Mouse (Mus musculus) liver, embryonic 13.5 days (tissue): ENCODE results near the gene Gdf3. TPM values are rescaled to one million over a fixed set of nuclear protein-coding genes. Genes with fewer than 3 reads are reported as not detected.
A peak's percentile ranks its signal among the peaks of the same experiment; 100 is the strongest.

ENCODE experiments used
- ATAC-seq: fragments of 200-750 bp; cut with Nextera tagmentation; 2 replicates; pipeline ENCODE4 v1.8.0; 2017; ENCODE audit warnings: low read depth, mild to moderate bottlenecking, moderate number of reproducible peaks, moderate library complexity
- DNase-seq: peaks from one replicate; pipeline ENCODE4 v3.0.0; 2022
- H3K27ac ChIP-seq: fragments of 300-500 bp; sonication (generic); 2 replicates; pipeline ENCODE4 v1.5.1; 2015; ENCODE audit warnings: moderate library complexity, mild to moderate bottlenecking, inconsistent platforms
- H3K27me3 ChIP-seq: fragments of 300-500 bp; sonication (generic); 2 replicates; pipeline ENCODE4 v1.6.1; 2015; ENCODE audit warnings: mild to moderate bottlenecking, inconsistent platforms
- H3K36me3 ChIP-seq: fragments of 300-500 bp; sonication (generic); 2 replicates; pipeline ENCODE4 v1.6.1; 2015; ENCODE audit warnings: mild to moderate bottlenecking, inconsistent platforms
- H3K4me1 ChIP-seq: fragments of 300-500 bp; sonication (generic); replicated peaks from 2 replicates; pipeline ENCODE4 v1.6.1; 2015; ENCODE audit warnings: inconsistent platforms
- H3K4me2 ChIP-seq: fragments of 300-500 bp; sonication (generic); 2 replicates; pipeline ENCODE4 v1.6.1; 2015; ENCODE audit warnings: inconsistent platforms, mild to moderate bottlenecking, moderate library complexity
- H3K4me3 ChIP-seq: fragments of 300-500 bp; sonication (generic); replicated peaks from 2 replicates; pipeline ENCODE4 v1.5.1; 2015; ENCODE audit warnings: mild to moderate bottlenecking, inconsistent platforms
- H3K9ac ChIP-seq: fragments of 300-500 bp; sonication (generic); 2 replicates; pipeline ENCODE4 v1.6.1; 2015; ENCODE audit warnings: mild to moderate bottlenecking, inconsistent platforms
- H3K9me3 ChIP-seq: fragments of 300-500 bp; sonication (generic); replicated peaks from 2 replicates; pipeline ENCODE4 v1.6.1; 2016; ENCODE audit warnings: inconsistent platforms
- WGBS: fragments of 180-500 bp; shearing (Covaris S2); methylation state at CpG from one replicate; pipeline ENCODE4 v1.1.7; 2015; ENCODE audit not compliant: insufficient replicate concordance; 5-methylcytosine and 5-hydroxymethylcytosine counted together
- polyA plus RNA-seq: library from polyadenylated mRNA; unstranded; fragments of >200 nt; fragmentation: Nextera tagmentation; extraction: Ambion mirVana; gene quantifications from 2 replicates; pipeline ENCODE4 v1.2.1, GENCODE M21; 2015

Gene Gdf3
- polyA plus RNA-seq, 1 experiment from 2014 or later, result 5.6 TPM

- Histone ChIP-seq H3K4me1 (0 out of 2 replicates have a peak, but pooled peaks cover 6% of the 10 kb centered on the region), H3K36me3 (no peaks in the 10 kb centered on the region), H3K4me2 (peak within 1 kb of the TSS; percentile 52), H3K9ac (no peak within 1 kb of the TSS), H3K9me3 (no peaks in the 10 kb centered on the region), H3K27ac (no peak within 1 kb of the TSS), H3K4me3 (peak within 1 kb of the TSS; percentile 31; the same call in 1 of the 2 replicates), H3K27me3 (peaks cover 19% of the 10 kb centered on the region)
- 68% methylated on average over 8 of the region's 8 CpGs for WGBS
- ATAC-seq (no peak), DNase-seq (no peak)
Observed at GRCm38 (mm10) chr6:122626110-122626509, 16.2 kb upstream of the Gdf3 start, which contains the start of gene Dppa3. TSS of gene Dppa3 (plus strand) at chr6:122626410.

- Histone ChIP-seq H3K36me3 (no peaks in the 10 kb centered on the region), H3K27ac (no peak overlapping the region), H3K4me3 (no peak overlapping the region), H3K4me1 (0 out of 2 replicates have a peak, but pooled peaks cover 6% of the 10 kb centered on the region), H3K9ac (no peak overlapping the region), H3K4me2 (no peak overlapping the region), H3K9me3 (no peaks in the 10 kb centered on the region), H3K27me3 (peaks cover 19% of the 10 kb centered on the region)
- DNase-seq, result no peak
- 54% methylated on average over 4 of the region's 4 CpGs for WGBS
- ATAC-seq, result no peak
Observed at GRCm38 (mm10) chr6:122625156-122625555, 15.3 kb upstream of the Gdf3 start.

- H3K36me3 ChIP-seq, result no peaks in the 10 kb centered on the region
Observed at GRCm38 (mm10) chr6:122624480-122624879, 14.6 kb upstream of the Gdf3 start.

GRCm38 (mm10) chr6:122621066-122621465, 11.2 kb upstream of the Gdf3 start:
- H3K36me3 ChIP-seq, result no peaks in the 10 kb centered on the region
- WGBS, result 85% methylated on average over 6 of the region's 6 CpGs
- DNase-seq, result no peak

More at GRCm38 (mm10) chr6:122624480-122624879, 14.6 kb upstream of the Gdf3 start:
- Histone ChIP-seq H3K4me2 (no peak overlapping the region), H3K27ac (no peak overlapping the region), H3K27me3 (peaks cover 19% of the 10 kb centered on the region), H3K9me3 (no peaks in the 10 kb centered on the region), H3K4me3 (no peak overlapping the region), H3K4me1 (0 out of 2 replicates have a peak, but pooled peaks cover 6% of the 10 kb centered on the region), H3K9ac (no peak overlapping the region)
- no peak for DNase-seq
- no peak for ATAC-seq
- WGBS, result 42% methylated on average over 5 of the region's 5 CpGs

GRCm38 (mm10) chr6:122616022-122616421, 6.1 kb upstream of the Gdf3 start:
- Histone ChIP-seq H3K9me3 (no peaks in the 10 kb centered on the region), H3K9ac (no peak overlapping the region), H3K4me3 (no peak overlapping the region), H3K4me2 (no peak overlapping the region), H3K27ac (no peak overlapping the region), H3K4me1 (no peaks in the 10 kb centered on the region), H3K27me3 (no peaks in the 10 kb centered on the region), H3K36me3 (no peaks in the 10 kb centered on the region)
- DNase-seq (no peak), ATAC-seq (no peak)
- WGBS, result 38% methylated on average over 3 of the region's 3 CpGs

More at GRCm38 (mm10) chr6:122621066-122621465, 11.2 kb upstream of the Gdf3 start:
- ATAC-seq, result no peak
- Histone ChIP-seq H3K9ac (no peak overlapping the region), H3K4me3 (no peak overlapping the region), H3K27ac (no peak overlapping the region), H3K9me3 (no peaks in the 10 kb centered on the region), H3K4me2 (no peak overlapping the region), H3K4me1 (no peaks in the 10 kb centered on the region), H3K27me3 (0 out of 2 replicates have a peak, but pooled peaks cover 3% of the 10 kb centered on the region)

- peak; percentile 21 for DNase-seq
- 37% methylated on average over 2 of the region's 2 CpGs for WGBS
Observed at GRCm38 (mm10) chr6:122614047-122614446, 4.2 kb upstream of the Gdf3 start.

GRCm38 (mm10) chr6:122612426-122612825, 2.5 kb upstream of the Gdf3 start:
- H3K9ac ChIP-seq, result no peak overlapping the region
- no peak overlapping the region for H3K27ac ChIP-seq
- H3K27me3 ChIP-seq, result no peaks in the 10 kb centered on the region
- H3K4me2 ChIP-seq, result no peak overlapping the region
- peaks cover 13% of the 10 kb centered on the region for H3K4me1 ChIP-seq
- H3K36me3 ChIP-seq, result no peaks in the 10 kb centered on the region
- 54% methylated on average over 4 of the region's 4 CpGs for WGBS
- ATAC-seq (no peak), DNase-seq (no peak)
- no peak overlapping the region for H3K4me3 ChIP-seq
- H3K9me3 ChIP-seq, result no peaks in the 10 kb centered on the region

More at GRCm38 (mm10) chr6:122614047-122614446, 4.2 kb upstream of the Gdf3 start:
- Histone ChIP-seq H3K4me1 (peaks cover 10% of the 10 kb centered on the region), H3K4me3 (no peak overlapping the region), H3K27ac (no peak overlapping the region), H3K36me3 (no peaks in the 10 kb centered on the region), H3K27me3 (no peaks in the 10 kb centered on the region), H3K4me2 (no peak overlapping the region), H3K9me3 (no peaks in the 10 kb centered on the region), H3K9ac (no peak overlapping the region)
- ATAC-seq, result no peak

GRCm38 (mm10) chr6:122609377-122609728, 534 bp downstream of the Gdf3 start:
- DNase-seq (no peak), ATAC-seq (peak; percentile 63)
- peak overlapping the region; percentile 66 for H3K4me2 ChIP-seq
- H3K27me3 ChIP-seq, result no peaks in the 10 kb centered on the region
- peak overlapping the region; percentile 35 for H3K4me3 ChIP-seq
- peaks cover 13% of the 10 kb centered on the region for H3K4me1 ChIP-seq
- no peak overlapping the region for H3K27ac ChIP-seq
- no peaks in the 10 kb centered on the region for H3K9me3 ChIP-seq
- WGBS, result 17% methylated on average over 9 of the region's 9 CpGs
- no peaks in the 10 kb centered on the region for H3K36me3 ChIP-seq
- H3K9ac ChIP-seq, result peak overlapping the region; percentile 55

GRCm38 (mm10) chr6:122608434-122609376, 1.2 kb downstream of the Gdf3 start:
- DNase-seq (no peak), ATAC-seq (no peak)
- Histone ChIP-seq H3K36me3 (no peaks in the 10 kb centered on the region), H3K4me2 (peak overlapping the region; percentile 66), H3K27me3 (no peaks in the 10 kb centered on the region), H3K4me3 (peak overlapping the region; percentile 35; the same call in 1 of the 2 replicates), H3K4me1 (peaks cover 15% of the 10 kb centered on the region), H3K9ac (peak overlapping the region; percentile 55), H3K9me3 (no peaks in the 10 kb centered on the region), H3K27ac (no peak overlapping the region)
- 64% methylated on average over 10 of the region's 10 CpGs for WGBS

GRCm38 (mm10) chr6:122607700-122608099, 2.2 kb downstream of the Gdf3 start:
- no peak for ATAC-seq
- Histone ChIP-seq H3K9me3 (no peaks in the 10 kb centered on the region), H3K27ac (no peak overlapping the region), H3K27me3 (no peaks in the 10 kb centered on the region), H3K36me3 (no peaks in the 10 kb centered on the region), H3K4me1 (peaks cover 19% of the 10 kb centered on the region), H3K4me2 (no peak overlapping the region), H3K4me3 (no peak overlapping the region), H3K9ac (no peak overlapping the region)
- WGBS, result 74% methylated on average over 12 of the region's 12 CpGs
- DNase-seq, result no peak

GRCm38 (mm10) chr6:122606661-122607060, 3.2 kb downstream of the Gdf3 start:
- ATAC-seq, result no peak
- no peak overlapping the region for H3K4me3 ChIP-seq
- H3K9me3 ChIP-seq, result no peaks in the 10 kb centered on the region
- 82% methylated on average over 11 of the region's 11 CpGs for WGBS
- DNase-seq, result no peak
- no peaks in the 10 kb centered on the region for H3K36me3 ChIP-seq
- H3K9ac ChIP-seq, result no peak overlapping the region
- peaks cover 21% of the 10 kb centered on the region for H3K4me1 ChIP-seq
- no peak overlapping the region for H3K4me2 ChIP-seq
- no peaks in the 10 kb centered on the region for H3K27me3 ChIP-seq
- no peak overlapping the region for H3K27ac ChIP-seq
